ENCODE assay signal across 8 mouse cellular contexts in the genomic region with DNA sequence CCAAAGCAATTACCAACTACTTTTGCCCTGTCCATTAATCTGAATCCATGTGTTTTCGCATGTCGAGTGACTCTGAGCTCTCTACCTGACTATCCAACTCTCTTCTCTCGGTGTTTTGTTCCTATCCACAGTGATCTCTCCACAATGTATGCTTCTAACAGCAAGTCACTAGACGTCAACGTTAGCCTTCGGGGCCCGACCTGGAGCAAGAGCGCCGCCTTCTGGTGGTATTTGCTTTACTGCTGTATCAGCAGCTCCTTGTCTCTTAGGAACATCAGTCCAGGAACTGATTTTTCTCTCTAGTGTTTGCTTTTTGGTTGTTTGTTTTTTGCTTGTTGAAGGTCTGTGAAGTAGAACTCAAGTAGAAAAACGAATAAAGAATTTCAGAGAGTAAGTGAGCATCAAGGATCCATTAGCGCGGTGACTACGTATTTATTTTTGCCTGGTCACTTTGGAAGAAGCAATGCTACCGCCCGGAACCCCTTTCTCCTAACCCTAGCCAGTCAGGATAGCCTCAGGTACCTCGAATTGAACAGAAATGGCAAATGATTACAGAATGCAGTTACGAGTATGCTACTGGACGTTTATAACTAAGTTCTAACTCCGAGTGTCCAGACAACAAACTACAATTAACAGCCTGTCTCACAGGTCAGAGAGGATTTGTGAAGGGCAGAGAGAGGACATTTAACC. TPM values are rescaled to one million over a fixed set of nuclear protein-coding genes. Genes with fewer than 3 reads are reported as not detected.
DNase-seq lines count a peak whose midpoint lies in the region; ATAC-seq and TF ChIP-seq lines count a peak whose summit lies in the region.

No protein-coding gene starts in this region.

- peak; percentile 77; the same call in 1 of the 2 replicates for TF ChIP-seq CTCF in spleen, adult 2 months (IDR thresholded peaks at IDR 0.05; ENCODE audit: extremely low read depth, insufficient read depth, insufficient read length, insufficient replicate concordance)

- WGBS in intestine, embryonic 16.5 days, result under 1% methylated on average over 19 of the region's 19 CpGs
- 0% methylated on average over 19 of the region's 19 CpGs for WGBS in limb, embryonic 13.5 days
- under 1% methylated on average over 19 of the region's 19 CpGs for WGBS in midbrain, embryonic 14.5 days
- WGBS in spleen, adult 2 months, result 2% methylated on average over 19 of the region's 19 CpGs

- H3K27ac ChIP-seq in intestine, embryonic 16.5 days (ENCODE audit: low read length), result no peak overlapping the region
- no peak overlapping the region for H3K27ac ChIP-seq in limb, embryonic 13.5 days
- no peak overlapping the region for H3K27ac ChIP-seq in midbrain, embryonic 14.5 days (replicated peaks; ENCODE audit: low read depth, low read length)
- no peak overlapping the region for H3K27ac ChIP-seq in spleen, adult 2 months (ENCODE audit: insufficient read depth, low read length)

- H3K27me3 ChIP-seq in intestine, embryonic 16.5 days (replicated peaks; ENCODE audit: control insufficient read depth, insufficient read depth, low read length), result no peaks in the 10 kb centered on the region
- H3K27me3 ChIP-seq in limb, embryonic 13.5 days, result no peaks in the 10 kb centered on the region; the same call in 1 of the 2 replicates
- H3K27me3 ChIP-seq in midbrain, embryonic 14.5 days (ENCODE audit: control insufficient read depth, insufficient read depth, low read length), result no peaks in the 10 kb centered on the region
- H3K27me3 ChIP-seq in spleen, adult 2 months (ENCODE audit: control insufficient read depth, insufficient read depth, low read length), result 0 out of 2 replicates have a peak, but pooled peaks cover 3% of the 10 kb centered on the region

- ATAC-seq in intestine, embryonic 16.5 days, result peak; percentile 68
- peak; percentile 9; the same call in 1 of the 2 replicates for ATAC-seq in limb, embryonic 13.5 days (ENCODE audit: low FRiP score, low read depth)
- no peak for ATAC-seq in midbrain, embryonic 14.5 days (ENCODE audit: low FRiP score, low TSS enrichment)

- H3K36me3 ChIP-seq in intestine, embryonic 16.5 days (ENCODE audit: control insufficient read depth, insufficient read depth, low read length), result no peaks in the 10 kb centered on the region
- no peaks in the 10 kb centered on the region for H3K36me3 ChIP-seq in limb, embryonic 13.5 days
- H3K36me3 ChIP-seq in midbrain, embryonic 14.5 days (ENCODE audit: control insufficient read depth, insufficient read depth, low read length), result no peaks in the 10 kb centered on the region
- no peaks in the 10 kb centered on the region for H3K36me3 ChIP-seq in spleen, adult 2 months (ENCODE audit: control insufficient read depth, insufficient read depth, low read length)

- TF ChIP-seq POLR2A in spleen, adult 2 months (IDR thresholded peaks at IDR 0.05; ENCODE audit: low read depth, low read length), result no peak

- peak; percentile 87 for DNase-seq in layer of hippocampus, adult 11-12 months (ENCODE audit: low spot score)
- no peak for DNase-seq in layer of hippocampus, adult 9-10 months (ENCODE audit: low spot score)
- peak; percentile 93 for DNase-seq in embryo, embryonic 10 days (ENCODE audit: low spot score)
- DNase-seq in gastrocnemius, postnatal 25 days, result peak; percentile 61
- DNase-seq in midbrain, embryonic 14.5 days, result peak; percentile 94
- peak in 1 of 2 experiments; percentile 82 for DNase-seq in spleen, adult 2 months (ENCODE audit: low read depth in 1 of 2, low spot score in 2 of 2)

- H3K9ac ChIP-seq in intestine, embryonic 16.5 days (ENCODE audit: low read depth, low read length), result peak overlapping the region; percentile 60
- peak overlapping the region; percentile 65 for H3K9ac ChIP-seq in limb, embryonic 13.5 days
- peak overlapping the region; percentile 59; the same call in 1 of the 2 replicates for H3K9ac ChIP-seq in midbrain, embryonic 14.5 days (replicated peaks; ENCODE audit: low read length)

- H3K4me2 ChIP-seq in intestine, embryonic 16.5 days (ENCODE audit: low read depth, low read length), result peak overlapping the region; percentile 89
- H3K4me2 ChIP-seq in limb, embryonic 13.5 days (replicated peaks), result peak overlapping the region; percentile 96
- H3K4me2 ChIP-seq in midbrain, embryonic 14.5 days (ENCODE audit: low read length), result peak overlapping the region; percentile 95

- H3K4me1 ChIP-seq in intestine, embryonic 16.5 days (ENCODE audit: control insufficient read depth, insufficient read depth, low read length), result peaks cover 2% of the 10 kb centered on the region; the same call in 1 of the 2 replicates
- 0 out of 2 replicates have a peak, but pooled peaks cover 5% of the 10 kb centered on the region for H3K4me1 ChIP-seq in limb, embryonic 13.5 days
- peaks cover 7% of the 10 kb centered on the region; the same call in 1 of the 2 replicates for H3K4me1 ChIP-seq in midbrain, embryonic 14.5 days (ENCODE audit: control insufficient read depth, insufficient read depth, low read length)
- no peaks in the 10 kb centered on the region for H3K4me1 ChIP-seq in spleen, adult 2 months (ENCODE audit: control insufficient read depth, insufficient read depth, insufficient read length)

- no peaks in the 10 kb centered on the region for H3K9me3 ChIP-seq in intestine, embryonic 16.5 days (ENCODE audit: control insufficient read depth, low read length)
- no peaks in the 10 kb centered on the region for H3K9me3 ChIP-seq in limb, embryonic 13.5 days
- H3K9me3 ChIP-seq in midbrain, embryonic 14.5 days (ENCODE audit: control insufficient read depth, low read length), result no peaks in the 10 kb centered on the region

- H3K4me3 ChIP-seq in intestine, embryonic 16.5 days (ENCODE audit: low read length), result peak overlapping the region; percentile 60
- peak overlapping the region; percentile 64 for H3K4me3 ChIP-seq in limb, embryonic 13.5 days
- H3K4me3 ChIP-seq in midbrain, embryonic 14.5 days (replicated peaks; ENCODE audit: low read depth, low read length), result peak overlapping the region; percentile 48
- peak overlapping the region; percentile 61; the same call in 1 of the 2 replicates for H3K4me3 ChIP-seq in spleen, adult 2 months (ENCODE audit: extremely low read depth, insufficient read depth, insufficient read length)

RNA-seq across cellular contexts. Expression of a gene that starts 13.3 kb away (rescaled TPM):
- total RNA-seq in gastrocnemius, postnatal 25 days (2021), result not detected
- polyA plus RNA-seq in intestine, embryonic 16.5 days (2015; fragmentation: Nextera tagmentation; extraction: Ambion mirVana), result not detected in 2 replicates
- polyA plus RNA-seq in limb, embryonic 13.5 days (2015; fragmentation: Nextera tagmentation; extraction: Ambion mirVana), result not detected in 2 replicates
- polyA plus RNA-seq in midbrain, embryonic 14.5 days (2014; fragmentation: Nextera tagmentation; extraction: Ambion mirVana), result not detected in 2 replicates
- not detected in 2 replicates for polyA plus RNA-seq in spleen, adult 2 months (2012; rRNA removed)

RNA-seq across cellular contexts. Expression of a gene that starts 20.3 kb away (rescaled TPM):
- total RNA-seq in gastrocnemius, postnatal 25 days (2021), result 10 to 100 TPM; 20.6 to 24.7 TPM
- polyA plus RNA-seq in intestine, embryonic 16.5 days (2015; fragmentation: Nextera tagmentation; extraction: Ambion mirVana), result 119 and 122 TPM in 2 replicates
- 139 and 140 TPM in 2 replicates for polyA plus RNA-seq in limb, embryonic 13.5 days (2015; fragmentation: Nextera tagmentation; extraction: Ambion mirVana)
- 78.2 and 84.3 TPM in 2 replicates for polyA plus RNA-seq in midbrain, embryonic 14.5 days (2014; fragmentation: Nextera tagmentation; extraction: Ambion mirVana)
- polyA plus RNA-seq in spleen, adult 2 months (2012; rRNA removed), result 63.9 and 82.1 TPM in 2 replicates

RNA-seq across cellular contexts. Expression of a gene that starts 29.5 kb away (rescaled TPM):
- not detected for total RNA-seq in gastrocnemius, postnatal 25 days (2021)
- not detected in 2 replicates for polyA plus RNA-seq in intestine, embryonic 16.5 days (2015; fragmentation: Nextera tagmentation; extraction: Ambion mirVana)
- polyA plus RNA-seq in limb, embryonic 13.5 days (2015; fragmentation: Nextera tagmentation; extraction: Ambion mirVana), result not detected in 2 replicates
- polyA plus RNA-seq in midbrain, embryonic 14.5 days (2014; fragmentation: Nextera tagmentation; extraction: Ambion mirVana), result not detected in 2 replicates
- polyA plus RNA-seq in spleen, adult 2 months (2012; rRNA removed), result not detected in 2 replicates

RNA-seq across cellular contexts. Expression of a gene that starts 47.6 kb away (rescaled TPM):
- total RNA-seq in gastrocnemius, postnatal 25 days (2021), result not detected
- polyA plus RNA-seq in intestine, embryonic 16.5 days (2015; fragmentation: Nextera tagmentation; extraction: Ambion mirVana), result 0.04 TPM in 1 of 2 replicates, not detected in the other
- 0.06 TPM in 1 of 2 replicates, not detected in the other for polyA plus RNA-seq in limb, embryonic 13.5 days (2015; fragmentation: Nextera tagmentation; extraction: Ambion mirVana)
- not detected in 2 replicates for polyA plus RNA-seq in midbrain, embryonic 14.5 days (2014; fragmentation: Nextera tagmentation; extraction: Ambion mirVana)
- not detected in 2 replicates for polyA plus RNA-seq in spleen, adult 2 months (2012; rRNA removed)
